Mouse (Mus musculus) hindbrain, embryonic 12.5 days (tissue): ENCODE measurements at regions not wholly inside any gene's neighbourhood (a gene's known extent, or its start where the extent isn't known, plus 50 kb on each side); places are given as distances from the start of the nearest gene placed in this dataset.

Source experiments
- ATAC-seq: fragments of 200-750 bp; cut with Nextera tagmentation; 2 replicates; pipeline ENCODE4 v1.8.0; 2017; ENCODE audit warnings: moderate TSS enrichment; ENCODE audit not compliant: low FRiP score
- H3K27ac ChIP-seq: fragments of 300-500 bp; sonication (generic); 2 replicates; pipeline ENCODE4 v1.5.1; 2016; ENCODE audit warnings: mild to moderate bottlenecking
- H3K27me3 ChIP-seq: fragments of 300-500 bp; sonication (generic); 2 replicates; pipeline ENCODE4 v1.6.1; 2016; ENCODE audit warnings: mild to moderate bottlenecking
- H3K36me3 ChIP-seq: fragments of 300-500 bp; sonication (generic); 2 replicates; pipeline ENCODE4 v1.6.1; 2016; ENCODE audit warnings: mild to moderate bottlenecking
- H3K4me1 ChIP-seq: fragments of 300-500 bp; sonication (generic); 2 replicates; pipeline ENCODE4 v1.6.1; 2016
- H3K4me2 ChIP-seq: fragments of 300-500 bp; sonication (generic); replicated peaks from 2 replicates; pipeline ENCODE4 v1.6.1; 2016; ENCODE audit warnings: mild to moderate bottlenecking
- H3K4me3 ChIP-seq: fragments of 300-500 bp; sonication (generic); 2 replicates; pipeline ENCODE4 v1.5.1; 2016; ENCODE audit warnings: mild to moderate bottlenecking
- H3K9ac ChIP-seq: fragments of 300-500 bp; sonication (generic); 2 replicates; pipeline ENCODE4 v1.6.1; 2016; ENCODE audit warnings: mild to moderate bottlenecking, moderate library complexity
- H3K9me3 ChIP-seq: fragments of 300-500 bp; sonication (generic); replicated peaks from 2 replicates; pipeline ENCODE4 v1.6.1; 2016; ENCODE audit warnings: mild to moderate bottlenecking
- WGBS: fragments of 180-500 bp; shearing (Covaris S2); methylation state at CpG from one replicate; pipeline ENCODE4 v1.1.7; 2016; 5-methylcytosine and 5-hydroxymethylcytosine counted together

GRCm38 (mm10) chr6:51678743-51679142 is 155.0 kb downstream of the Snx10 start:
- Histone ChIP-seq H3K4me2 (no peak overlapping the region), H3K4me3 (no peak overlapping the region), H3K4me1 (0 out of 2 replicates have a peak, but pooled peaks cover 12% of the 10 kb centered on the region), H3K36me3 (no peaks in the 10 kb centered on the region), H3K27ac (no peak overlapping the region), H3K9ac (no peak overlapping the region), H3K9me3 (no peaks in the 10 kb centered on the region), H3K27me3 (no peaks in the 10 kb centered on the region)
- ATAC-seq, result no peak
- WGBS, result 94% methylated on average over 3 of the region's 3 CpGs

GRCm38 (mm10) chr6:51680239-51680857 is 156.6 kb downstream of the Snx10 start:
- 70% methylated on average over 10 of the region's 10 CpGs for WGBS
- Histone ChIP-seq H3K4me3 (no peak overlapping the region), H3K36me3 (no peaks in the 10 kb centered on the region), H3K4me1 (peaks cover 17% of the 10 kb centered on the region; the same call in 1 of the 2 replicates), H3K9ac (no peak overlapping the region), H3K27ac (no peak overlapping the region), H3K27me3 (no peaks in the 10 kb centered on the region), H3K9me3 (no peaks in the 10 kb centered on the region), H3K4me2 (no peak overlapping the region)
- ATAC-seq, result no peak

- Histone ChIP-seq H3K27me3 (no peaks in the 10 kb centered on the region), H3K4me3 (no peak overlapping the region), H3K36me3 (no peaks in the 10 kb centered on the region), H3K4me2 (no peak overlapping the region), H3K9ac (no peak overlapping the region), H3K9me3 (no peaks in the 10 kb centered on the region), H3K27ac (no peak overlapping the region), H3K4me1 (peaks cover 13% of the 10 kb centered on the region; the same call in 1 of the 2 replicates)
- ATAC-seq, result no peak
- WGBS, result 94% methylated on average over 5 of the region's 5 CpGs
These were observed 159.4 kb downstream of the Snx10 start for GRCm38 (mm10) chr6:51683131-51683530.

GRCm38 (mm10) chr6:51685651-51686287 is 162.1 kb downstream of the Snx10 start:
- Histone ChIP-seq H3K9ac (no peak overlapping the region), H3K27ac (no peak overlapping the region; the same call in 1 of the 2 replicates), H3K9me3 (no peaks in the 10 kb centered on the region), H3K4me3 (no peak overlapping the region), H3K4me2 (no peak overlapping the region), H3K27me3 (no peaks in the 10 kb centered on the region), H3K4me1 (peaks cover 13% of the 10 kb centered on the region; the same call in 1 of the 2 replicates), H3K36me3 (no peaks in the 10 kb centered on the region)
- peak; percentile 19; the same call in 1 of the 2 replicates for ATAC-seq
- WGBS, result 67% methylated on average over 8 of the region's 8 CpGs

- ATAC-seq, result no peak
These were observed 167.3 kb downstream of the Snx10 start for GRCm38 (mm10) chr6:51690795-51691563.

GRCm38 (mm10) chr6:51693984-51694383 is 170.3 kb downstream of the Snx10 start:
- 81% methylated on average over 7 of the region's 7 CpGs for WGBS
- H3K36me3 ChIP-seq, result no peaks in the 10 kb centered on the region
- H3K9me3 ChIP-seq, result no peaks in the 10 kb centered on the region
- no peak overlapping the region for H3K4me3 ChIP-seq
- 0 out of 2 replicates have a peak, but pooled peaks cover 3% of the 10 kb centered on the region for H3K27me3 ChIP-seq
- no peak overlapping the region for H3K4me2 ChIP-seq
- ATAC-seq, result no peak
- H3K9ac ChIP-seq, result no peak overlapping the region
- no peak overlapping the region for H3K27ac ChIP-seq
- no peaks in the 10 kb centered on the region for H3K4me1 ChIP-seq

More at GRCm38 (mm10) chr6:51690795-51691563, 167.3 kb downstream of the Snx10 start:
- Histone ChIP-seq H3K9me3 (no peaks in the 10 kb centered on the region), H3K4me3 (no peak overlapping the region), H3K27ac (no peak overlapping the region), H3K4me2 (no peak overlapping the region), H3K36me3 (no peaks in the 10 kb centered on the region), H3K9ac (no peak overlapping the region), H3K27me3 (0 out of 2 replicates have a peak, but pooled peaks cover 3% of the 10 kb centered on the region), H3K4me1 (no peaks in the 10 kb centered on the region)
- WGBS, result 87% methylated on average over 13 of the region's 13 CpGs

- no peak overlapping the region for H3K9ac ChIP-seq
- H3K4me3 ChIP-seq, result no peak overlapping the region
- H3K27ac ChIP-seq, result no peak overlapping the region
- ATAC-seq, result no peak
- 0 out of 2 replicates have a peak, but pooled peaks cover 3% of the 10 kb centered on the region for H3K27me3 ChIP-seq
- H3K4me1 ChIP-seq, result no peaks in the 10 kb centered on the region
- no peaks in the 10 kb centered on the region for H3K36me3 ChIP-seq
- no peak overlapping the region for H3K4me2 ChIP-seq
- 82% methylated on average over 7 of the region's 7 CpGs for WGBS
- no peaks in the 10 kb centered on the region for H3K9me3 ChIP-seq
These were observed 172.7 kb downstream of the Snx10 start for GRCm38 (mm10) chr6:51696396-51696795.

GRCm38 (mm10) chr6:51697754-51698153 is 174.1 kb downstream of the Snx10 start:
- Histone ChIP-seq H3K27ac (no peak overlapping the region), H3K4me3 (no peak overlapping the region), H3K9me3 (no peaks in the 10 kb centered on the region), H3K4me2 (no peak overlapping the region), H3K9ac (no peak overlapping the region), H3K36me3 (no peaks in the 10 kb centered on the region), H3K27me3 (0 out of 2 replicates have a peak, but pooled peaks cover 3% of the 10 kb centered on the region), H3K4me1 (no peaks in the 10 kb centered on the region)
- ATAC-seq, result no peak
- WGBS, result 88% methylated on average over 3 of the region's 3 CpGs

GRCm38 (mm10) chr6:51698244-51698643 is 174.5 kb downstream of the Snx10 start:
- H3K9me3 ChIP-seq, result no peaks in the 10 kb centered on the region
- H3K36me3 ChIP-seq, result no peaks in the 10 kb centered on the region
- H3K9ac ChIP-seq, result no peak overlapping the region
- no peak for ATAC-seq
- 56% methylated on average over 4 of the region's 4 CpGs for WGBS
- H3K4me2 ChIP-seq, result no peak overlapping the region
- no peaks in the 10 kb centered on the region for H3K4me1 ChIP-seq
- H3K27me3 ChIP-seq, result 0 out of 2 replicates have a peak, but pooled peaks cover 3% of the 10 kb centered on the region
- H3K27ac ChIP-seq, result no peak overlapping the region
- H3K4me3 ChIP-seq, result no peak overlapping the region

GRCm38 (mm10) chr6:51701253-51702020 is 177.7 kb downstream of the Snx10 start:
- Histone ChIP-seq H3K9me3 (no peaks in the 10 kb centered on the region; the same call in 1 of the 2 replicates), H3K4me3 (no peak overlapping the region), H3K27me3 (no peaks in the 10 kb centered on the region), H3K36me3 (no peaks in the 10 kb centered on the region), H3K9ac (no peak overlapping the region), H3K27ac (no peak overlapping the region), H3K4me2 (no peak overlapping the region), H3K4me1 (no peaks in the 10 kb centered on the region)
- ATAC-seq, result no peak
- 96% methylated on average over 11 of the region's 11 CpGs for WGBS

- Histone ChIP-seq H3K4me1 (no peaks in the 10 kb centered on the region), H3K9me3 (no peaks in the 10 kb centered on the region; the same call in 1 of the 2 replicates), H3K4me2 (no peak overlapping the region), H3K36me3 (no peaks in the 10 kb centered on the region), H3K4me3 (no peak overlapping the region), H3K27me3 (no peaks in the 10 kb centered on the region), H3K9ac (no peak overlapping the region), H3K27ac (no peak overlapping the region)
- ATAC-seq, result no peak
- 83% methylated on average over 10 of the region's 10 CpGs for WGBS
These were observed 178.9 kb downstream of the Snx10 start for GRCm38 (mm10) chr6:51702456-51703171.
